Mouse (Mus musculus) cerebellum, adult 9-11 months (tissue): Measurements from ENCODE around the gene Gm10721.
"Not testable (repeated sequence)": the region's sequence is repeated elsewhere in the genome, so short reads cannot be mapped to it uniquely, and the experiment has no call there.

Experiments
- DNase-seq: peaks from one replicate; pipeline ENCODE4 v3.0.0; 2022

The Gm10721 gene

GRCm38 (mm10) chr9:3026136-3026535 lies 13.2 kb downstream of the Gm10721 start:
- not testable (repeated sequence) for DNase-seq

GRCm38 (mm10) chr9:3026741-3027140 lies 13.8 kb downstream of the Gm10721 start:
- not testable (repeated sequence) for DNase-seq

GRCm38 (mm10) chr9:3027200-3027599 lies 14.3 kb downstream of the Gm10721 start:
- DNase-seq, result not testable (repeated sequence)

GRCm38 (mm10) chr9:3029276-3030000 lies 16.5 kb downstream of the Gm10721 start:
- DNase-seq, result peak; percentile 17

- not testable (repeated sequence) for DNase-seq
Observed at GRCm38 (mm10) chr9:3030677-3031318, 17.9 kb downstream of the Gm10721 start.

- DNase-seq, result not testable (repeated sequence)
Observed at GRCm38 (mm10) chr9:3034299-3034698, 21.4 kb downstream of the Gm10721 start, which contains the start of gene Gm17535. Gene Gm17535 (plus strand): TSS chr9:3034599.

GRCm38 (mm10) chr9:3036577-3036976 lies 23.6 kb downstream of the Gm10721 start, which contains the start of gene Gm10715:
Gene Gm10715 (plus strand): TSS chr9:3036877.
- not testable (repeated sequence) for DNase-seq

- not testable (repeated sequence) for DNase-seq
Observed at GRCm38 (mm10) chr9:3038161-3038560, 25.2 kb downstream of the Gm10721 start.
